Mouse (Mus musculus) CD4-positive, CD25-positive, alpha-beta regulatory T cell, adult 2 months (primary cell): ENCODE results near the gene Hectd1.
A peak's percentile ranks its signal among the peaks of the same experiment; 100 is the strongest.

Source experiments
- DNase-seq: peaks from one replicate; pipeline ENCODE4 v3.0.0-alpha.2; 2012; ENCODE audit warnings: low read depth, low spot score

Hectd1 gene

DNA sequence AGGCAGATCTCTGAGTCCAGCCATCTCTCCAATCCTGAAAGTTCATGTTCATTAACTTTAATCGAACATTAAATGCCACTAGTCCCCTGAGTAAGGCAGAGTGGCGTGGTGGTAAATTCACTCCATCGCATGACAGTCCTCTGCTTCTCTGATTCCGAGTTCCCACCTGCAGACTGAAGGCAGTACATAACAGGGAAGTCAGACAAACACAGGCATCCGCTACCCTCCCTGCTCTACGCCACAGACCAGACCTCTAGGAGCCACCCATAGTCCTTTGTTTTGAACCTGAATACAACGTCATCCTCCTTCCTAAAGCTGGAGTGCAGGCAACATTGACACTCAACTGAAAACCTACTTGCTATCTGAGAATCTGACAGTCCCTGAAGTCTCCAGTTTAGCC lies 124.8 kb downstream of the Hectd1 start:
- DNase-seq = no peak

DNA sequence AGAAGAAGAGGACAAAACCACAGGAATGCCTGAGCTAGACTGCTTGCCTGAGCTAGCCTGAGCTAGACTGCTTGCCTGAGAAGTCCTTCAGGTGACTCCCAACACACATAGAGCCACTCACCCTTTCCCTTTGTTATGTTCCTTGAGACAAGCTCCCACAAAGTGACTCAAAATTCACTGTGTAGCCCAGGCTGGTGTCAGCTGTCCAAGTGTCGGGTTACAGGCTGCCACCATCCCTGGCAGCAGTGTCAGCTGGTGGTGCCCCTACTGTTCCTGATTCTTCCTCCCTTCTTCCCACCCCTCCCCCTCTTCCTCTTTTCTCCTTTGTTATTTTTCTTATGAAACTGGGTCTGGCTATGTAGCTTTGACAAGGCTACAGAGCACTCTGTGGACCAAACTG lies 125.5 kb downstream of the Hectd1 start:
- DNase-seq = no peak

- DNase-seq = peak; percentile 51
Measured at GRCm38 (mm10) chr12:51701723-51702122, 127.6 kb downstream of the Hectd1 start.

DNA sequence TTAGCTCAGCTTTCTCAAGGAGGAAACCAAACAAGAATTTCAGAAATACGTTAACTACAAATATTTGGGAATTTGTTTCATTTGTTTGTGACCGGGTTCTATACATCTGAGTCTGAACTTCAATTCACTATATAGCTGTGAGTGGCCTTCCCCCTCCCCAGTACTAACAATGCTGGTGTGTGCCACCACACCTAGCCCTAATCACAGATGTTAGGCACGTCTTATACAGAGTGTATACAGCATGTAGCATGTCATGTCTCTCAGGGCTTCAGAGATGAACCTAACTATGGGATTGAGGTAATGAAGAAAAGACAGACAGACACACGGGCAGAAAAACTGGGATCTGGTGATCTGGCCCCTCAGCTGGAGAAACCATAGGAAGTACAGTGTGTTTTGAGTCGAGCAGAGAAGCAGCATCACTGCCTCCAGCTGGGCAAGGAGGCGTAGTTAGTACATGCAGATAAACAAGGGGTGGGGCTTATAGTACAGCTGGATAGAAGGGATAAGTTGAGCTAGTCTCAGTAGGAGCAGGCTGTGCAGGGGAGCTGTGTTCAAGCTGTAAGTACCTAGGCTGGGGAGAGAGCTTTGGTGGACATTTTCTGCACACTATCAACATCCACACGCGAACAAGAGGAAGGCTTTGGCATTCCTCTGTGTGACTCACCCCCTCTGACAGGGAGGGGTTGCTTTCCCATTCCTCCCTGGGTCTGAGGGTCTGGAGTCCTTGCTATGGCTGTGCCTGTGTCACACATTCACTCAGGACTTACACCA lies 129.5 kb downstream of the Hectd1 start:
- no peak for DNase-seq

- DNase-seq = no peak
Measured at GRCm38 (mm10) chr12:51696157-51696556, 133.2 kb downstream of the Hectd1 start.

GRCm38 (mm10) chr12:51694966-51695365 lies 134.4 kb downstream of the Hectd1 start:
- no peak for DNase-seq

DNA sequence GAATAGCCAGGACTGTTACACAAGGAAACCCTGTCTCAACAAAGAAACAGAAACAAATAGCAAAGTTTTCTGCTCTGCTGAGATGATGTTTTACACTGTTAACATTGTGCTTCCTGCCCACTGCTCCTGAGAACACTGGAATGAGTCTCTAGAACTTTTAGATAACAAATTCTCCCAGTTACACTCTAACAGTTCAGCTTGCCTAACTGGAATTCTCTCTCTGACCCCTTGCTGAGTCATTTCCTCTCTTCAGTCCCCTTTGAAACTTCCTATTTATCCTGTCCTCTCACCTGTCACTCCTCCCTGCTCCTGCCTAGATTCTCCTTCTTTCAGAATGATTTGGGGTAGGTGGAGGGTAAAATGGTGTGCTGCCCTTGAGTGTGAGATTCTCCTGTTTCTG lies 135.2 kb downstream of the Hectd1 start:
- DNase-seq = no peak
